Mouse (Mus musculus): ENCODE data around the gene Psma3. TPM values are rescaled to one million over a fixed set of nuclear protein-coding genes. Genes with fewer than 3 reads are reported as not detected.
"Not testable (repeated sequence)": the region's sequence is repeated elsewhere in the genome, so short reads cannot be mapped to it uniquely, and the experiment has no call there.

Psma3 gene
- total RNA-seq, 2 experiments from 2014 or later: 399 to 428 TPM

DNA sequence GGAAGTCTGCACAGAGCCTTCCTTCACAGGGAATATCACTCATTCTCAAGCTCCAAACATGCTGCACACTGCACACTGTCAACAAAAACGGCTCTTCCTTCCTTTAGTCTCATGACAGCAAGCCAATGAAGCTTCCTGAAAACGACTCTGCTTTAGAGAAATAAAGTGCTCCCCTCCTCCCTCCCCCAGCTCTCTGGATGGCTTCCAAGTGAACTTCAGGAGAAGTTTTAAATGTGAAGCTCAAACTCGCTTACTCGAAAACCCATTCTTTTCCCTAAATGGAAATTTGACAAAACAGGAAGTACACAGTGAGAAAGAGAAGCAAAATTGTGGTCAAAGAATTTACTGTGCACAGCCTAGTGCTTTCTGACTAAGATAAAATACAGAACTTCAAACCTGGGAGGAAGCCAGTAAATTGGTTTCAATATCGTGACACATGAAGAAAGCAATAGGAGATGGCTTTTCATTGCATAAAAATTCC, 25.0 kb downstream of the Psma3 start:
- ATAC-seq (replicated peaks; ENCODE audit: low FRiP score, low TSS enrichment, poor library complexity, severe bottlenecking): peak; percentile 55

DNA sequence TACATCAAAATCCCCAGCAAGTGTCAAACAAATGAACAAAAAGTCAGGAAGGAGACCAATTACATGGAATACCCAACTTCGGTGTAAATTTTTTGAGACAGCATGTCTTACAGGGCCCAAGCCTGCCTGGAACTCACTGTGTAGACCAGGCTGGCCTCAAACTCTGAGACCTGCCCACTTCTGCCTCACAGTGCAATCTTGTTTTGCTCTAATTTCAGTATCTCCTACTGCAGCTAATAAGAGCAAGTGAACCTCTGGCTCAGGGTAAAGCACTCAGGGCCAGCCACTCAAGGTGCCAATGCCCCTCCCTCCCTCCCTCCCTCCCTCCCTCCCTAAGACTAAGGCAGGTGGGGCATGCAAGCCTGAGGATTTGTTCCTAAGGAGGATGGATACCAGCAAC, 25.9 kb downstream of the Psma3 start:
- peak; percentile 57 for ATAC-seq (replicated peaks; ENCODE audit: low FRiP score, low TSS enrichment, poor library complexity, severe bottlenecking)

DNA sequence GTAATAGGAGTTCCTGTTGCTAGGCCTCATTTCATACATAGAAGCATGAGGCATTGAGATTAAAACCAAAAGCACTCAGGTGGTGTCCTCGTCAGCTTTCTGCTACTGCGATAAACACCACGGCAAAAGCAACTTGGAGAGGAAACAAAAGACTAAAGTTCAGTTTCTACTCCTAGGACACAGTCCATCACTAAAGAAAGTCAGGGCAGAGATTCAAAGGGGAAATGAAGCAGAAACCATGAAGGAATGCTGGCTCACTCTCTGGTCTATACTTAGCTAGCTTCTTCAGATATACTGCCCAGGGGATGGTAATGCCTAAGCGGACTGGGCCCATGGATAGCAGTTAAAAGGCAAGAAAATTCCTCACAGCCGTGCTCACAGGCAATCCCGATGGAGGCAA, 27.0 kb downstream of the Psma3 start:
- no peak for ATAC-seq (replicated peaks; ENCODE audit: low FRiP score, low TSS enrichment, poor library complexity, severe bottlenecking)

DNA sequence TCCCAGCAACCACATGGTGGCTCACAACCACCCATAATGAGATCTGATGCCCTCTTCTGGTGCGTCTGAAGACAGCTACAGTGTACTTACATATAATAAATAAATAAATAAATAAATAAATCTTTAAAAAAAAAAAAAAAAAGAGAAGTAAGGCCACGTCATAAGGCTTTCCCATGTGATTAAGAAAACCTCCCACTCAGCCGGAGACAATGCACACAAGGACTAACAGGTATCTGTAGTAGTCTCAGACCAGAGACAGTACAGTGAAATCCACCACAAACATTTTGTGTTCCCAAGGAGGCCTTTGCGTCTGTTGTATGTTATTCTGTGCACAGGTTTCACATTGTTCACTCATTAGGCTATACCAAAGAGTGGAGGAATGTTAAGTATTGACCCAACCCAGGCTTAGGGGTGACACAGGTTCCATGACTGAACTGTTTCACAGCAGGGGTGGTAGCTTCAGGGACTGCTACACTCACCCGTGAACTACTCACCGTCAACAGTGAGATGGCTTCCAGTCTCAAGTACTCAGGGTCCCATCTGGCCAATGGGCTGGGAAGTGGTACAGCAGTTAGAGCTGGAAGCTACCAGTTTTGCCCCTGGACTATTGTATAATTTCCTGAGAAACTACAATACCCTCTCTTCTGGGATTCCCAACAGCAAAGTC, 29.5 kb downstream of the Psma3 start:
- ATAC-seq (replicated peaks; ENCODE audit: low FRiP score, low TSS enrichment, poor library complexity, severe bottlenecking): no peak

DNA sequence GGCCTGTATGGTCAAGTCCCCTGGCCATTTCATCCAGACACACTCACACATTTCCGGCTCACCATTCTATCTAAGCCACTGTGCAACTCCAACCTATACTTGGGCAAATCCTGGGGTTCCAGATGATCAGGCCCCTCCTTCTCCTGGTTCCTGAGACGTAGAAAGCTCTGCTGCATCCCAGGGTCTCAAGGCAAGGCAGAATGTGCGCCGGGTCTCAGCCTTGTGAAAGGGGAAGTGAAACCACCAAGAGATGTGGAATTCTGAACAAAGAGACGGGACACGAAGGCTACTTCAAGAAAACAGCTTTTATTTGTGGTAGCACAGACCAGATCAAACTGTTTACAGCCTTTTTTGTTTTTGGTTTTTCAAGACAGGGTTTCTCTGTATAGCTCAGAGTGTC, 31.7 kb downstream of the Psma3 start:
- no peak for ATAC-seq (replicated peaks; ENCODE audit: low FRiP score, low TSS enrichment, poor library complexity, severe bottlenecking)

DNA sequence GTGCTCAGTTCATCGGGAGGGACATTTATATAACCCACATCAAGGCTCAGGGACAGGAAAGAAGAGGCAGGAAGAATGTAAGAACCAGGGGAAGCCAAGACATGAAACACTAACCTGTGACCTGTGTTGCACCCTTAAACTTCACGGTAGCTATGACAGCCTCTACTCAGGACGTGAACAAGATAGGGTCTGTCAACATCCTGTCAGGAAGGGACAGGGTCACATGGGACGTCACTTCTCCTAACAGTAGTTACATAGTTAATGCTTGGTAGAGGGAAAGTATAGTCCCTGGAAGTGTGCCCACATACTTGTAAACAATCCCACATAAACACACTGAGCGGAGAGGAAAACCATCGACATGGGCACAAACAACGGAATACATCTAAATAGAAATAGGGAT, 32.5 kb downstream of the Psma3 start:
- ATAC-seq (replicated peaks; ENCODE audit: low FRiP score, low TSS enrichment, poor library complexity, severe bottlenecking): no peak

DNA sequence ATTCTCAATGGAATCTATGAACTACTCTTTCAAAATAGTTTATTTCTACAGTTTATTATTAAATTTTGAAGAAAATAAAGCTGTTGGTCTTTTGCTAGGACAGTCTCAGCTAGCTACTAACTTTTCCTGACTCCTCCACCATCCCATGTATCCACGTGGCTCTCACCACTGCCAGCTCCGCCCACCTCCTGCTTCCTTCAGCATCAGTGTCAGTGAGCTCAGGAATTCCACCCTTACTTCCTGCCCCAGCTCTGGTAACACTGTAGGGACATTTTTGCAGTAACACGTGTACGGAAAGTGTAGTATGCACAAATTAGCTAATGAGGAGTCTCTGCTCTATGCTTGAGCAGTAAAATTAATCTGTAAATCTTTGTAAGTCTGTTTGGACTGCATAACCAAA, 35.3 kb downstream of the Psma3 start:
- ATAC-seq (replicated peaks; ENCODE audit: low FRiP score, low TSS enrichment, poor library complexity, severe bottlenecking): no peak

DNA sequence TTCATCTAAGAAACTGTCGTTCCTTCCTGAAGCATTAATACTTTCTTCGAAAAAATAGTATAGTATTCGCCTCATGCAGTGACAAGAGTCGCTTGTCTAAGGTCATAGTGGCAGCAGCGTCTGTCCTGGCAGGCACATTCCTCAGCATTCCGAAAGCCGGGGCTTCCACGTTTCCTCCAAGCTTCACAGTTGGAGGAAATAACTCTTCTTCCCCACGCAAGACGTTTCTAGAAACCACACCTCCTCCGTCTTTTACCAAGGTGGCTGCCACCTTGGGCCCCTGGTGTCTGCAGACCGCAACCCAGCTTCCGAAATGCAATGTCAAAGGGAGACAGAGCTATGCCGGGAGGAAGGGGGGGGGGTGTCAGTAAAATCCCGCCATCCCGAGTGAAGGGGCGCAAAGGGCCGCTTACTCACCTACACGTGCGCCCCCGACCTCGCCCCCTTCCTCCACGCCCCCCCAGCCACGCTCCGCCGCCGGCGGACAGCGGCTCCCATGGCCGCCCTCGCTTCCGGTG, 40.5 kb downstream of the Psma3 start:
- ATAC-seq (replicated peaks; ENCODE audit: low FRiP score, low TSS enrichment, poor library complexity, severe bottlenecking): peak; percentile 57

DNA sequence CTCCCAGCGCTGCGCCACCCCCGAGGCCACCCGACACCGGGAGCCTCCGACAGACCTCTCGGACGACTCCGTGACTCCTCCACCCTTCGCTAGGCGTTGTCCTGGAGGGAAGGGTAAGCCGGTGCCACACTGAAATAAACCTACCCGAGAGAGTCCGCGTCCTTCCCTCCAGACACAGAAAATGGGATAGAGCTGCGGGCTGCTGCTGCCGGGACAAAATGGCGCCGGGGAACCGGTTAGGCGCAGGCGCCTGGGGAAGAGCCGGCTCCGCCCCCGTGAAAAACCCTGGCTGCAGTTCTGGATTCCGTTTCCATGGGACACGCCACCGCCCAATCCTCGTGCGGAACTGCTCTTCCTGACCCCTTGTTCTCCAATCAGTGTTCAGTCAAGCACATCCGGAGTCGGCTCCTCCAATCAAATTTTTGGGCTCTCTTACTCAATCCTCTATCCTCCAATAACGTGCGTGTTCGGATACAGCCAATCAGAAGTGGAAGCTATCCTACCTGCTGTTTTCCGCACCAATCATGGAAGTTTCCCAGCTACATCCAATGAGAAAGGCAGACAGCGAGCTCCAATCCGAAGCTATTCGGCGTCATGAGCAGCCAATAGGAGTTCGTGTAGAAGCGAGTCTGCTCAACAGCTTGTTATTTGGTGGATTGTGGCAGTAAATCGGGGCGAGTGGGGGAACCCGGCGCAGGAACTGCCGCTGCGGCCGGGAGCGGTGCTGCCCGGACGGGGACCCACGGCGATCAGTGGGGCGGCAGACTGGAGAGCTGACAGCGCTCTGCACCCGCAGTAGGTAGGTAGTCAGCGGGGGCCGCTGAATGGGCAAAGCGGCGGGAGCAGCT, 41.2 kb downstream of the Psma3 start, which contains the start of gene Arid4a:
Arid4a (plus strand) TSS at position 628 of the 848 bp plus-strand sequence.
- ATAC-seq (replicated peaks; ENCODE audit: low FRiP score, low TSS enrichment, poor library complexity, severe bottlenecking): peak; percentile 95

DNA sequence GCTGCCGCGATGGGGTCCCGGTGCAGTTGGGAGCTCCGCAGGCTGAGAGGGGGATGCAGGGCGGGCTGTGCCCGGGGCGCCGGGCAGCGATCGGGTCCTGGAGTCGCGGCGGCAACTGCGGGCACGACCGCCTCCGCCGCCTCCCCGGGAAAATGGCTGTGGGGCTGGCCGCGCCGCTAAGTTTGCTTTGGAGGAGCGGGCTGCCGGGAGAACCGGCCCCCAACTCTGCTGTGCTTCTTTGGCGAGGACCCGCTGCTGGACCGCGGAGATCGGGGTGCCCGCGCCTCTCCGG, 41.7 kb downstream of the Psma3 start:
- ATAC-seq (replicated peaks; ENCODE audit: low FRiP score, low TSS enrichment, poor library complexity, severe bottlenecking): no peak

DNA sequence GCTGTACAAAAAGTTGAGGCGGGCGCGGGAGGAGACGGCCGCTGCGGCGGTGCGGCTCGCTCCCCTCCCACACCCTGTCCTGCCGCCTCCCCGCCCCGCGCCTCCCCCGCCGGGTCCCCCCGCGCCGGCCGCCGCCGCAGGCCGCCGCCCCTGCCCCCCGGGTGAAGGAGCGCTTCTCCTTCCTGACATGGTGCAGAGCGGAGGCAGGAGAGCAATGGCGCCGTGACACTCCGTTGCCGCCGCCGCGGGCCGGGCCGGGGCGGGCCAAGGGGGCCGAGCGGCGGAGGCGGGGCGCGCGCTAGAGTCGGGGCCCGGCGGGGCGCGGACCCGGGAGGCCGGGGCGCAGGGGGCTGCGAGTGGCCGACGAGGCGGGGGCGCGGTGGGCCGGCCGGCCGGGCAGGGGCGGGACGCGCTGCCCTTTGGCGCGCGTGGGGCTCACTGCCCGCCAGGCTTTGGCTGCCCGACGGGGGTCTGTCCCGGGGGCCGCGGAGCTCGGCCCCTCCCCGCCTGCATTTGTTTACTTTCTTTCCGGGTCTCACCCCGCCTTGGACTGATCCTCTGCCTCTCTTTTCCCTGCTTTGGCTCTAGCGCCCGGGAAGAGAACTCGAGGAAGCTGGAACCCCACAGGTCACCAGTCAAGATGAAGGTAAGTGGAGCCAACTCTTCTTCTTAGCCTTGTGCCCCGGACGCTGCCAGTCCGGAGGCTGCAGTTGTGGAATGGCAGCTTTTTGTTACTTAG, 42.3 kb downstream of the Psma3 start:
- ATAC-seq (replicated peaks; ENCODE audit: low FRiP score, low TSS enrichment, poor library complexity, severe bottlenecking): no peak

DNA sequence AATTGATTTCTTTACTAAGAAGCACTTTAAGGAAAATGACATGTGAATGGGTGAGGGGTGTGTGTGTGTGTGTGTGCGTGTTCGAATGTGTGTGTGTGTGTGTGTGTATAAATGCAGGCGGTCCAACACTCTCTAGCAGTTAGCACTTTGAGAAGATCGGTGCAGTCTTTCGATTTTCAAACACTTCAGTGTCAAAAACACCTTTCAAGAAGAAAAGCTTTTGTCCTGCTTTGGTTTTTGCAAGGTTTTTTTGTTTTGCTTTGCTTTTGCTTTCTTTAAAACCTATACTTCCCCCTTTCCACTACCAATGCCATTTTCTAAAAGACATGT, 42.8 kb downstream of the Psma3 start:
- ATAC-seq (replicated peaks; ENCODE audit: low FRiP score, low TSS enrichment, poor library complexity, severe bottlenecking): no peak

DNA sequence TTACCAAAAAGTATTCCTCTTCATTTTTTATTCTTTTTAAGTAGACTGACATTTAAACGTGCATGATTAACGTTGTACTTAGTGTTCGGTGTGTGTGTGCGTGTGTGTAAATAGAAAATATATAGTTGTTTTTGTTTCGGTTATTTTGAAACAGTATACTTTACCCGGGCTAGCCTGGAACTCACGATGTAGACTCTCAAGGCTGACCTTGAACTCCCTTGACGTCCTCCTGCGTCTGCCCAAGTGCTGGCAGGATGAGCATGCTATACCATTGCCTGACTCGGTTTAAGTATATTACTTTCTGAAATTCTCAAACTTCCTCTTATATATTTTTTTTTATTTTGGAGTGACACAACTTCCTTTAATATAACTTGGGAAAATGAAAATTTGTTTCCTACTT, 43.4 kb downstream of the Psma3 start:
- ATAC-seq (replicated peaks; ENCODE audit: low FRiP score, low TSS enrichment, poor library complexity, severe bottlenecking): no peak

DNA sequence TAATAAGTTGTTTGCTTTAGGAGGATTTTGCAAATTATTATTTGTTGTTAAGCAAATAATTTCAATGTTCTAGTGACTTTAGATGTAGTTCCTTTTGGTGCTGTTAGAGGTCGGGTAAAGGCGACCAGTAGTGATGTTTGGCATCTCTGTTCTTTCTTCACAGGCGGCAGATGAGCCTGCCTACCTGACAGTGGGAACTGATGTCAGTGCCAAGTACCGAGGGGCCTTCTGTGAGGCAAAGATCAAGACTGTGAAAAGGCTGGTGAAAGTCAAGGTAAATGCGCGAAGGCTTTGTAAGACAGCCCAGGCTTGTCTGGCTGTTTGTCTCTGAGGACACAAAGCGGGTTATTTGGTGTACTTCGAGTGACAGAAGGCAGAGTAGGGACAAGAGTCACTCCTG, 44.8 kb downstream of the Psma3 start:
- ATAC-seq (replicated peaks; ENCODE audit: low FRiP score, low TSS enrichment, poor library complexity, severe bottlenecking): no peak

DNA sequence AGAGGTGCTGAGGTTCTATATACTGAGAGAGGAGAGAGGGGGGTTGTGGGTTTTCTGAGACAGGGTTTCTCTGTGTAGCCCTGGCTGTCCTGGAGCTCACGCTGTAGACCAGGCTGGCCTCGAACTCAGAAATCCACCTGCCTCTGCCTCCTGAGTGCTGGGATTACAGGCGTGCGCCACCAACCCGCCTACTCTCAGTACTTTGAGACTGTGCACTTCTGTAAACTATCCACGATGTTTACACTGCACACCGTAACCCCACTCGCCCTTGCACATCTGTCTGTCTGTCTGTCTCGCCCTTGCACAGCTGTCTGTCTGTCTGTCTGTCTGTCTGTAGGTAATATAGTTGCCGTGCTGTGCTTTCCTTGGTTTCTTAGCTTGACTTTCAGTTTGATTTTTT, 50.0 kb downstream of the Psma3 start:
- ATAC-seq (replicated peaks; ENCODE audit: low FRiP score, low TSS enrichment, poor library complexity, severe bottlenecking): no peak

DNA sequence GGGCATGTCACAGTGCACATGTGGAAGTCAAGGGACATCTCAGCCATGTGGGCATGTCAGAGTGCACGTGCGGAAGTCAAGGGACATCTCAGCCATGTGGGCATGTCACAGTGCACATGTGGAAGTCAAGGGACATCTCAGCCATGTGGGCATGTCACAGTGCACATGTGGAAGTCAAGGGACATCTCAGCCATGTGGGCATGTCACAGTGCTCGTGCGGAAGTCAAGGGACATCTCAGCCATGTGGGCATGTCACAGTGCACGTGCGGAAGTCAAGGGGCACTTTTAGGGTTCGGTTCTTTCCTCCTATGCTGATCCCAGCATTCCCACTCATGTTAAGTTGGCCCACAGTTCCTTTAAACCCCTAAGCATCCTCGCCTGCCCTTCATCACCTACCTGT, 53.8 kb downstream of the Psma3 start:
- not testable (repeated sequence) for ATAC-seq (replicated peaks; ENCODE audit: low FRiP score, low TSS enrichment, poor library complexity, severe bottlenecking)

DNA sequence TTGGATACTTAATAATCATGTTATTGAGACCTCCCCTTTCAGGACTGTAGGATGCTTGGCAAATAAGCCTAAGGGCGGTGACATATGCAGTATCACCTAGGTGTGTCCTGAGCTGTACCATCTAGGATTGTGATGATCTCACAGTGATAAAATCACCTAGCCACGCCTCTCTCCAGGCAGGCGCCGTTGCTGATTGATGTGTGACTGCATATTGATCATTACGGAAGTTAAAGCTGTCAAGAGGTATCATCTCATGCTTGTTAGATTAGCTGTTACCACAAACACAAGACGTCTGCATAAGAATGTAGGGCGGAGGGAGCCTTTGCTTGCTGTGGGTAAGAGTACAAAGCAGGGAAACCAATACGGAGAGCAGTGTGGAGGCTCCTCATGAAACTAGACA, 55.8 kb downstream of the Psma3 start:
- no peak for ATAC-seq (replicated peaks; ENCODE audit: low FRiP score, low TSS enrichment, poor library complexity, severe bottlenecking)

DNA sequence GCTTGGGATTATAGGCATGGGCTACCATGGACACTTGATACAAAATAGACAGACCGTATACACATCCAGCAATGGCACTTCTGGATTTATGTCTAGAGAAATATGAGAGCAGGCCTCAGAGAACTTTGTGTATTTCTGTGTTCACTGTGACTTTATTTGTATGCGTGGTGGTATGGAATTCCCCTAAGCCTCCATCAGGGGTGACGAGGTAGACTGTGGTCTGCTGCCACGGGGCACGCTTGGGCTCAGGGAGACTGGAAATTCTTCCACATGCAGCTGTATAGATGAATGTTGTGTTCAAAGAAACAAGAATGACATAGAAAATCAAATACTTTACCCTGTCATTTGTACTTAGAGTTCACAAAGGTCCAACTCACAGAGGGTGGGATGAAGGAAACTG, 56.3 kb downstream of the Psma3 start:
- ATAC-seq (replicated peaks; ENCODE audit: low FRiP score, low TSS enrichment, poor library complexity, severe bottlenecking): no peak

DNA sequence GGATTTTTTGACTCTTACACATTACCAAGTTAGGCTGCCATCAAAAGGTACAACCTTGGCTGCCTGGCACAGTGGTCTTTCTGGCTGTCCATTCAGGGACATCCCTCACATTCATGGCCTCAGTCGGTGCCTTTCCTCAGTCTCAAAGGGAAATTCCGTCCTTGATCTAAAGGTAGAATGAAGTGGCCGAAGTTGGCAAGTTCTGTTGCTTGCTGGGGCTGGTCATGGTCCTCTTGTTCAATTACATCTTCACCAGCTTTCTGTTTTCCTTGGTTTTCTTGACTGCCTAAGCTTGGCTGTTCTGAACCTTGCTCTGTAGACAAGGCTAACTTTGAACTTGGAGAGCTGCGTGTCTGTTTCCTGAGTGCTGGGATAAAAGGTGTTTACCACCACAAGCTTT, 61.4 kb downstream of the Psma3 start:
- no peak for ATAC-seq (replicated peaks; ENCODE audit: low FRiP score, low TSS enrichment, poor library complexity, severe bottlenecking)

DNA sequence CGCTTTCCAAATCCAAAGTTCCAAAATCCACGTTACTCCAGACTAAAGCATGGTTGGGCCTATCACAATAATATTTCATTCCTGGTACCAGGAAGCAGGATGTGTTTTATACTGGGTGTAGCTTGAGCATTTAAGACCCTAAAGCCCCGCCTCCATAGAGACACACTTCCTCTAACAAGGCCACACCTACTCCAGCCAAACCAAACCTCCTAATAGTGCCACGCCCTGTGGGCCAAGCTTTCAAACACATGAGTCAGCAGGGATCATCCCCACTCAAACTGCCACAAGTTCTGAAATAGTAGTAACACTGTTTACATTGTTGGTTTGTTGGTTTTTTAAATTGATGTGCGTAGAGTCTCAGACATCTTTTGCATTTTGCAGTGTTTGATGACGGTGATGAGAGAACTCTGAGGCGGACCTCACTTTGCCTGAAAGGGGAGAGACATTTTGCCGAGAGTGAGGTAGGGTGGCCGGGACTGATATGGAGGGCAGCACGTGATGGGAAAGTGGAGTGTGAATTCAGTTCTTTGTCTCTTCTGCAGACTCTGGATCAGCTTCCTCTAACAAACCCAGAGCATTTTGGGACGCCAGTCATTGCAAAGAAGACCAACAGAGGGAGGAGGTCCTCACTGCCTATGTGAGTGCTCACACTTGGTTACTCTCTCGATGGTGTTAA, 62.4 kb downstream of the Psma3 start:
- ATAC-seq (replicated peaks; ENCODE audit: low FRiP score, low TSS enrichment, poor library complexity, severe bottlenecking): peak; percentile 60; the same call in 1 of the 2 replicates
